Mouse (Mus musculus) bone marrow macrophage, adult 2 months (primary cell): Measurements from ENCODE around the gene Helq. TPM values are rescaled to one million over a fixed set of nuclear protein-coding genes. Genes with fewer than 3 reads are reported as not detected.

Source experiments
- H3K27ac ChIP-seq: 2 replicates; pipeline ENCODE4 v1.5.1; 2012; ENCODE audit warnings: low read depth, low read length; ENCODE audit not compliant: insufficient read depth
- H3K4me1 ChIP-seq: 2 replicates; pipeline ENCODE4 v1.6.1; 2012; ENCODE audit warnings: low read length; ENCODE audit not compliant: control insufficient read depth, insufficient read depth
- H3K4me3 ChIP-seq: 2 replicates; pipeline ENCODE4 v1.5.1; 2012; ENCODE audit warnings: mild to moderate bottlenecking, low read length, moderate library complexity; ENCODE audit not compliant: insufficient read depth
- CTCF ChIP-seq: IDR thresholded peaks from 2 replicates; pipeline ENCODE4 v1.5.1; 2012; ENCODE audit warnings: low read depth, mild to moderate bottlenecking, low read length, moderate library complexity
- POLR2A ChIP-seq: IDR thresholded peaks from 2 replicates; pipeline ENCODE4 v1.6.1; 2012; ENCODE audit warnings: mild to moderate bottlenecking, low read depth, low read length, borderline replicate concordance
- polyA plus RNA-seq: library from polyadenylated mRNA; stranded (reverse); fragments of >200 nt; gene quantifications from 2 replicates; pipeline ENCODE4 v1.2.4, GENCODE M21; 2012; ENCODE audit not compliant: missing spikeins, insufficient read depth, insufficient read length

Gene Helq
- polyA plus RNA-seq, 1 experiment, result 2.5 TPM

DNA sequence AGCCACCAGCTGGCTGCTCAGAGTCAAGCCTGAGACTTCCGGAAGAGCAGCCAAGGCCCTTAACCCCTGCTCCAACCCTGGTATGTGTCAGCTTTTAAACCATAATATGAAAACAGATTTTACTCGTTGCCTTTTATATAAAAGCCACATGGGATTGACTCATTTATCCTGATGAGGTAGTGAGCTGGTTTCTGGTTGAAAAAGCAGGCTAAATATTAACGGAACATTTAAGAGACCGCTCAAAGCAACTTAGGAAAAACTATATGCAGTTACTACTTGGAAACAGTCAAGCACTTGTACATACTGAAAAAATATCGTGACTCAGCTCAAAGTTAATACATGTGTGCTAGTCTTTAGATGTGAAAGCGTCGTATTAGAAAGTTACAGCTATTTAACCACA, 6.1 kb downstream of the Helq start:
- no peaks in the 10 kb centered on the region for H3K4me1 ChIP-seq
- TF ChIP-seq CTCF (no peak), POLR2A (no peak)
- no peak overlapping the region for H3K27ac ChIP-seq
- H3K4me3 ChIP-seq, result no peak overlapping the region

GRCm38 (mm10) chr5:100787527-100787926, 10.9 kb downstream of the Helq start:
- Histone ChIP-seq H3K4me1 (no peaks in the 10 kb centered on the region), H3K4me3 (no peak overlapping the region), H3K27ac (no peak overlapping the region)
- TF ChIP-seq POLR2A (no peak), CTCF (no peak)

DNA sequence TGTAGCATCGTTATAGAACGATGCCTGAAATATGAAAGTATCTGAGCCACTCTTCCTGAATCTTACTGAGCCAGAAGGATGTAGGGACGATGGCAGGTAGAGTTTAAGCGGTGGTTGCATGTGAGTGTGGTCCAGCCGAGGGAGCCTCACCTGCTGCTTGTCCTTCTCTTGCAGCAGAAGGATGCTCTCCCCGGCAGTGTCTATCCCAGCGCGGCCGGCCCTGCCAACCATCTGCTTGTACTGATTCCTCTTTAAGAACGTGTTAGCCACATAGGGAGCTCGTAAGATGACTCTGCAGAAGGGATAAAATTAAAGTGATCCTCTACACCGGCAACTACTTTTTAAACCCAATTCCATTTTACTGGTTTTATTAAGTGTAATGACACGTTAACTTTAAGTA, 19.4 kb downstream of the Helq start:
- no peaks in the 10 kb centered on the region for H3K4me1 ChIP-seq
- H3K4me3 ChIP-seq, result no peak overlapping the region
- TF ChIP-seq POLR2A, result no peak
- no peak for TF ChIP-seq CTCF
- no peak overlapping the region for H3K27ac ChIP-seq

DNA sequence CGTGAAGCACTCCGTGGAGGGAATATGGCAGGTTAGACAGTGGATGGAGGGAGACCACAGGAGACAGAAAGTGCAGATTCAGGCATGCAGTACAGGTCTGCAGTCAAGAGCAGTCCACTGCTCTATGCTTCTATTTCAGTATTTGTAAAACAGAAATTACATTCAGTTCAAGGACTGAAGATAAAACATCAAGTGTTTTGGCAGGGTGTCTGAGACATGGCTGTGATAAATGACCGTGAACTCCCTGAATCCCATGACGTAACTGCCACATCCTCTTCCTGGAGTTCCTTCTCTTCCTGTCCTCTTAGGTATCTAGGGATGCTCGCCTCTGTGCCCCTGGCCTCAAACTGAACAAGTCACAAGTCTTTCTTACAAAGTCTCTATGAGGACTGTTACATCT, 21.5 kb downstream of the Helq start:
- Histone ChIP-seq H3K27ac (no peak overlapping the region), H3K4me3 (no peak overlapping the region), H3K4me1 (no peaks in the 10 kb centered on the region)
- TF ChIP-seq POLR2A (no peak), CTCF (no peak)

GRCm38 (mm10) chr5:100775778-100776404, 22.5 kb downstream of the Helq start:
- no peak overlapping the region for H3K4me3 ChIP-seq
- no peak overlapping the region for H3K27ac ChIP-seq
- TF ChIP-seq CTCF, result no peak
- TF ChIP-seq POLR2A, result no peak
- no peaks in the 10 kb centered on the region for H3K4me1 ChIP-seq

DNA sequence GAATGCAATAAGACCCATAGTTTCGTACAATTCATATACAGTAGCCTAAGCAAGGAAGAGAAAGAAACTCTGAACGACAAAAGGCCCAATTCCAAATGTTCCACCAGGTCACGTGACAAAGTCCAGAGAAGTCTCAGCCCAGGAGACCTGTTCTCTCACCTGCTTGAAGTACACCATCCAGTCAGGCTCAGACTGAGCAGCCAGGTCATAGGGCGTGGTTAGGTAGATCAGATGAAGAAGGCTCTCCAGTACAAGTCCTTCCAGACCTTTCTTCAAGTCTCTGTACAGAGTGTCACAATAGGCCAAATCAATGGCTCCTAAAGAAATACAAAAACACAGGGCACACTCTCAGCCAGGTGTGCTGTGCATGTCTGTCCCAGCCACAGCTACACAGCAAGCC, 26.8 kb downstream of the Helq start:
- TF ChIP-seq CTCF, result no peak
- no peak for TF ChIP-seq POLR2A
- H3K27ac ChIP-seq, result no peak overlapping the region
- no peaks in the 10 kb centered on the region for H3K4me1 ChIP-seq
- no peak overlapping the region for H3K4me3 ChIP-seq

GRCm38 (mm10) chr5:100766026-100766425, 32.4 kb downstream of the Helq start:
- no peak for TF ChIP-seq POLR2A
- TF ChIP-seq CTCF, result no peak
- H3K4me1 ChIP-seq, result no peaks in the 10 kb centered on the region
- H3K4me3 ChIP-seq, result no peak overlapping the region
- H3K27ac ChIP-seq, result no peak overlapping the region

DNA sequence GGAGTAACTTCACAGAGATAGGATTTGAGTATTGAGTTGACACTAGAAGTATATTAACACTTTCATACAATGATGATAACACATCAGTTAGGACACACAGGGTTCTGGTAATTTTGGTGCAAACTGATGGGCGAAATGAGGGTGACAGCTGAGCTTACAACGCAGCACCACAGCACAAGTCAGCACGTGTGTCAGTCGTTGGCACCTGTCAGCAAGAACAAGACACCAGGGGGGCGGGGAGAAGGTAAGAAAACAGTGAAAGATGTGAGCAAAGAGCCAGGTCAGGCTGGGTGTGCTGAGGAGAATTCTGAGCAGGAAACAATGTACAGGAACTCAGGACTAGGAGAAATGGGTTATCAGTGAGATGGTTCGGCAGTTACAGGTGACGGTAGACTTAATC, 36.7 kb downstream of the Helq start:
- peaks cover 4% of the 10 kb centered on the region for H3K4me1 ChIP-seq
- H3K27ac ChIP-seq, result no peak overlapping the region
- no peak for TF ChIP-seq POLR2A
- no peak overlapping the region for H3K4me3 ChIP-seq

DNA sequence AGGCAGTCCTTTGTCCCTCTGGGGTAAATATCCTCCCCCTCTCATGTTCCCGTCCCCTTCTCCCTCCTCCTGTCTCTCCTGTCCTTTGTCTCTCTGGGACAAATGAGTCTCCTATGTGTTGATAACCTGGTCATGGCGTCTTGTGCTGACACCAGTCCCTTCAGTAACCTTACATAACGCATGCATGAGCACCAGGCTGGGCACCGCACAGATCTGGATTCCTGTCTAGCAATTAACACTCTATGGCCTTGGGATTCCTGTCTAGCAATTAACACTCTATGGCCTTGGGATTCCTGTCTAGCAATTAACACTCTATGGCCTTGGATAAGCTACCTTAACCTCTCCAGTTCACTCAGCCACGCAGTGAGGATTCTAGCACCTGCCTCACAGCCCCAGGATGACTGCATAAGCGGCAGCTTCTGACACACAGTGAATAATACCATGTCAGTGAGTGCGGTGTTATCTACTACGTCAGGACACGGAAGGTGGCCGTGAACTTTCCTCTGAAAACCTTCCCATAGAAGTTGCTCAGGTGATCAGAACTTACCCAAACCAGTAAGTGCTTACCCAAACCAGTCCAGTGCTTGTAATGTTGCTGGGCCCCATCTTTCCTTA, 38.2 kb downstream of the Helq start:
- TF ChIP-seq POLR2A (no peak), CTCF (no peak)
- Histone ChIP-seq H3K4me1 (peaks cover 4% of the 10 kb centered on the region), H3K27ac (no peak overlapping the region), H3K4me3 (no peak overlapping the region)

- TF ChIP-seq CTCF (no peak), POLR2A (no peak)
- H3K4me3 ChIP-seq, result no peak overlapping the region
- no peak overlapping the region for H3K27ac ChIP-seq
- peaks cover 4% of the 10 kb centered on the region for H3K4me1 ChIP-seq
These were observed 40.3 kb downstream of the Helq start for GRCm38 (mm10) chr5:100758121-100758520.
